In genomic region chr9:88404088-88404487, GRCm38 (mm10) we compare ENCODE assay signal across 9 mouse cellular contexts. TPM values are rescaled to one million over a fixed set of nuclear protein-coding genes. Genes with fewer than 3 reads are reported as not detected.
DNase-seq lines count a peak whose midpoint lies in the region; ATAC-seq and TF ChIP-seq lines count a peak whose summit lies in the region.
"Had no signal": no experiment of that assay in that cellular context is flagged by ENCODE, and none has a peak within 500 bp of the region (broad histone marks: within the 10 kb centered on the region; RNA-seq: fewer than 3 reads in every experiment).

No protein-coding gene starts in this region.

- TF ChIP-seq CTCF in heart, postnatal 0 days (IDR thresholded peaks at IDR 0.05; ENCODE audit: low read depth), result no peak

- no peak for TF ChIP-seq EP300 in heart, postnatal 0 days (IDR thresholded peaks at IDR 0.05; ENCODE audit: low read depth)

- intact Hi-C loops in left cerebral cortex, postnatal 36 days (cut with DNase I), result no loop called here

- peaks cover 46% of the 10 kb centered on the region for H3K36me3 ChIP-seq in heart, postnatal 0 days (replicated peaks; ENCODE audit: control insufficient read depth, insufficient read depth, low read length)
- peaks cover 28% of the 10 kb centered on the region for H3K36me3 ChIP-seq in midbrain, embryonic 10.5 days

- 49% methylated on average over 10 of the region's 10 CpGs for WGBS in heart, postnatal 0 days
- WGBS in midbrain, embryonic 10.5 days, result 87% methylated on average over 10 of the region's 10 CpGs

- no peak overlapping the region for H3K4me3 ChIP-seq in heart, postnatal 0 days (ENCODE audit: low read depth, low read length)
- H3K4me3 ChIP-seq in midbrain, embryonic 10.5 days, result no peak overlapping the region
- H3K4me3 ChIP-seq: limb, embryonic 15.5 days had no signal

- peak; percentile 36; the same call in 1 of the 2 replicates for ATAC-seq in heart, postnatal 0 days (ENCODE audit: insufficient read depth, low read depth)

- no peaks in the 10 kb centered on the region for H3K27me3 ChIP-seq in heart, postnatal 0 days (ENCODE audit: control insufficient read depth, insufficient read depth, low read length)
- H3K27me3 ChIP-seq in midbrain, embryonic 10.5 days (ENCODE audit: low read depth, poor library complexity, severe bottlenecking), result no peaks in the 10 kb centered on the region
- H3K27me3 ChIP-seq: limb, embryonic 15.5 days had no signal

- no peak overlapping the region for H3K27ac ChIP-seq in heart, postnatal 0 days (ENCODE audit: low read depth)
- H3K27ac ChIP-seq in midbrain, embryonic 10.5 days (replicated peaks), result no peak overlapping the region
- H3K27ac ChIP-seq: limb, embryonic 15.5 days had no signal

- H3K9ac ChIP-seq in heart, postnatal 0 days (replicated peaks; ENCODE audit: low read depth, low read length), result no peak overlapping the region
- H3K9ac ChIP-seq: limb, embryonic 15.5 days had no signal

- peak overlapping the region; percentile 21; the same call in 1 of the 2 replicates for H3K4me2 ChIP-seq in heart, postnatal 0 days (ENCODE audit: low read depth, low read length)
- H3K4me2 ChIP-seq: limb, embryonic 15.5 days had no signal

- H3K4me1 ChIP-seq in heart, postnatal 0 days (ENCODE audit: control insufficient read depth, insufficient read depth), result no peaks in the 10 kb centered on the region
- no peaks in the 10 kb centered on the region for H3K4me1 ChIP-seq in midbrain, embryonic 10.5 days
- H3K4me1 ChIP-seq: limb, embryonic 15.5 days had no signal

- peak; percentile 8 for DNase-seq in left cerebral cortex, adult 11 months (ENCODE audit: low spot score)
- DNase-seq in left cerebral cortex, postnatal 36 days (ENCODE audit: low spot score in 2 of 2), result no peak
- DNase-seq in c-Kit-positive CD71-positive TER-119-positive erythroid progenitor cells, embryonic 14.5 days (ENCODE audit: low spot score), result peak; percentile 59
- DNase-seq in heart, postnatal 0 days (ENCODE audit: low spot score), result peak; percentile 53
- DNase-seq in lung, postnatal 36 days, result peak; percentile 74
- peak; percentile 18 for DNase-seq in thymus, postnatal 25 days
- DNase-seq in ovary, postnatal 10 days (ENCODE audit: low spot score), result no peak
- DNase-seq in midbrain, embryonic 10.5 days (ENCODE audit: low spot score), result no peak

- no peaks in the 10 kb centered on the region for H3K9me3 ChIP-seq in heart, postnatal 0 days (replicated peaks; ENCODE audit: control insufficient read depth, low read length)
- H3K9me3 ChIP-seq in midbrain, embryonic 10.5 days (replicated peaks), result no peaks in the 10 kb centered on the region
- H3K9me3 ChIP-seq: limb, embryonic 15.5 days had no signal

RNA-seq across cellular contexts. Expression of gene Snx14, which starts 34.7 kb away (rescaled TPM):
- 10 to 100 TPM; 47.2 to 59.6 TPM for total RNA-seq in left cerebral cortex, postnatal 36 days (2021)
- 21.1 and 21.9 TPM in 2 replicates for total RNA-seq in heart, postnatal 0 days (2014; rRNA removed; ENCODE audit: low replicate concordance)
- polyA plus RNA-seq in heart, postnatal 0 days (2015; fragmentation: Nextera tagmentation; extraction: Ambion mirVana), result 21.7 and 22.7 TPM in 2 replicates
- polyA plus RNA-seq in midbrain, embryonic 10.5 days (2016; fragmentation: Nextera tagmentation; extraction: Ambion mirVana), result 20.7 and 21.1 TPM in 2 replicates

RNA-seq across cellular contexts. Expression of gene Gm20537, which starts 52.3 kb away (rescaled TPM):
- total RNA-seq in left cerebral cortex, postnatal 36 days (2021), result under 1 TPM in 1 of 2 experiments, not detected in 1; 0.86 TPM
- not detected in 2 replicates for total RNA-seq in heart, postnatal 0 days (2014; rRNA removed; ENCODE audit: low replicate concordance)
- 0.34 TPM in 1 of 2 replicates, not detected in the other for polyA plus RNA-seq in heart, postnatal 0 days (2015; fragmentation: Nextera tagmentation; extraction: Ambion mirVana)
- 0.71 and 1.1 TPM in 2 replicates for polyA plus RNA-seq in midbrain, embryonic 10.5 days (2016; fragmentation: Nextera tagmentation; extraction: Ambion mirVana)

Comparison
In these comparisons a context has a peak if more than half of its experiments do, and no peak if none do; other contexts are left out.
1. DNase-seq: peak in left cerebral cortex, adult 11 months (single experiment), c-Kit-positive CD71-positive TER-119-positive erythroid progenitor cells, embryonic 14.5 days (single experiment), heart, postnatal 0 days (single experiment), lung, postnatal 36 days (single experiment) and thymus, postnatal 25 days (single experiment); none in left cerebral cortex, postnatal 36 days (0 of 2), ovary, postnatal 10 days (single experiment) and midbrain, embryonic 10.5 days (single experiment).